Mouse (Mus musculus): ENCODE data around the gene Defa35. TPM values are rescaled to one million over a fixed set of nuclear protein-coding genes. Genes with fewer than 3 reads are reported as not detected.
"Not testable (repeated sequence)": the region's sequence is repeated elsewhere in the genome, so short reads cannot be mapped to it uniquely, and the experiment has no call there.

The Defa35 gene
- total RNA-seq (2014; fragmentation: Nextera tagmentation) (not detected in 2 replicates), total RNA-seq (2017) (not detected in 2 replicates)

DNA sequence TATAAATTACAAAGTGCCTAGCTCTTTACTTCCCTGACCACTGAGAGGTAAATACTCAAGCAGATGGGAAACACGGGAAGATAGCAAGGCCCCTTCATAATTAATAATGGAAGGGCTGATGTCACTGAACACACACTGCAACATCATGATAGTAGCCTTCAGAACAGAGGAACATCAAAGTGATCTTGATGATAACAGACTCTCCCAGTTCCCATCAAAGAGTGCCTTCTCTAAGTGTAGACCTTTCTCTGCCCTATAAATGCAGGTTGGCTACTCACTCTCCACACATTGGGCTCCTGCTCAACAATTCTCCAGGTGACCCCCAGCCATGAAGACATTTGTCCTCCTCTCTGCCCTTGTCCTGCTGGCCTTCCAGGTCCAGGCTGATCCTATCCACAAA lies at the start of gene Defa35:
Gene Defa35 (plus strand): TSS at position 301 of the 400 bp plus-strand sequence.
- not testable (repeated sequence) for ATAC-seq (replicated peaks; ENCODE audit: low FRiP score, low TSS enrichment, poor library complexity, severe bottlenecking)

DNA sequence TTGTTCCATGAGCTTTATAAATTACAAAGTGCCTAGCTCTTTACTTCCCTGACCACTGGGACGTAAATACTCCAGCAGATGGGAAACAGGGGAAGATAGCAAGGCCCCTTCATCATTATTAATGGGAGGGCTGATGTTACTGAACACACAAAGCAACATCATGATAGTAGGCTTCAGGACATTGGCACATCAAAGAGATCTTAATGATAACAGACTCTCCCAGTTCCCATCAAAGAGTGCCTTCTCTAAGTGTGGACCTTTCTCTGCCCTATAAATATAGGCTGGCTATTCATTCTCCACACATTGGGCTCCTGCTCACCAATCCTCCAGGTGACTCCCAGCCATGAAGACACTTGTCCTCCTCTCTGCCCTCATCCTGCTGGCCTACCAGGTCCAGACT lies 39.6 kb upstream of the Defa35 start, which contains the start of gene Defa21:
Gene Defa21 (plus strand): TSS at position 301 of the 400 bp plus-strand sequence.
- not testable (repeated sequence) for ATAC-seq (replicated peaks; ENCODE audit: low FRiP score, low TSS enrichment, poor library complexity, severe bottlenecking)

GRCm38 (mm10) chr8:21054747-21055146 lies 10.1 kb upstream of the Defa35 start, which contains the start of gene Defa23:
Gene Defa23, plus strand, starts transcription at chr8:21055047.
- not testable (repeated sequence) for ATAC-seq (replicated peaks; ENCODE audit: low FRiP score, low TSS enrichment, poor library complexity, severe bottlenecking)

DNA sequence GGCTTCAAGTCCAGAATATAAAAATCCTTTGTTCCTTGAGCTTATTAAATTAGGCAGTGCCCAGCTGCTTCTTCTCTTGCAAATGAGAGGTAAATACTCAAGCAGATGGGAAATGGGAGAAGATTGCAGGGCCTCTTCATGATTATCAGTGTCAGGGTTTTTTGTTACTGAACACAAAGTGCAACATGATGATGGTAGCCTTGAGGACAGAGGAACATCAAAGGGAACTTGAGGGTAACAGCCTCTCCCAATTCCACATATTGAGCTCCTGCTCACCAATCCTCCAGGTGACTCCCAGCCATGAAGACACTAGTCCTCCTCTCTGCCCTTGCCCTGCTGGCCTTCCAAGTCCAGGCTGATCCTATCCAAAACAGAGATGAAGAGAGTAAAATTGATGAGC lies 19.3 kb downstream of the Defa35 start, which contains the start of gene Defa25:
Gene Defa25 (plus strand): TSS at position 301 of the 400 bp plus-strand sequence.
- not testable (repeated sequence) for ATAC-seq (replicated peaks; ENCODE audit: low FRiP score, low TSS enrichment, poor library complexity, severe bottlenecking)

DNA sequence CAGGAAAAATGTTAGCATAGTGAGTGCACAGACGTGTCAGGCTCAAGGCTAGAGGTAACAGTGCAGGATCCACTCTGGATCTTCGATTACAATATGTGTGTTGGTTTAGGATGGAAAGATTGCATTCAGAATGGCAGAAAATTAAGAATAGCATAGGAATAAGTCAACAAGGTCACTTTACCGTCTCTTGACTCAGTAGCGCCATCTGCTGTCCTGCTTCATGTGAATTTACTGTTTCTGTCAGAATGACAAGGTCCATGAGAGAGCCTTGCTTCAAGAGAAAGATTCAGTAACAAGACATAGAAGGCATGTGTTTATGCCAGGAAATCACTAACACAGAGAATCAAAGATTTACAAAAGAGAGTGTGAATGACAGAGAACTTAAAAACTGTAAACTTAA lies 28.3 kb downstream of the Defa35 start:
- no peak for ATAC-seq (replicated peaks; ENCODE audit: low FRiP score, low TSS enrichment, poor library complexity, severe bottlenecking)

DNA sequence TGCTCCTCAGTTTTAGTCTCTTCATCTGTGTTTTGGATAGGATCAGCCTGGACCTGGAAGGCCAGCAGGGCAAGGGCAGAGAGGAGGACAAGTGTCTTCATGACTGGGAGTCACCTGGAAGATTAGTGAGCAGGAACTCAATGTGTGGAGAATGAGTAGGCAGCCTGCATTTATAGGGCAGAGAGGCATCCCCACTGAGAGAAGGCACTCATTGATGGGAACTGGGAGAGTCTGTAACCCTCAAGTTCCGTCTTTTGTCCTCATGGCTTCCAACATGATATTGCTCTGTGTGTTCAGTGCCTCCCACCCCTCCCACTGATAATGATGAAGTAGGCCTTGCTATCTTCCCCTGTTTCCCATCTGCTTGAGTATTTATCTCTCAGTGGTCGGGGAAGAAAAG lies 31.1 kb downstream of the Defa35 start, which contains the start of gene Gm14851:
Gene Gm14851 (minus strand): TSS at position 101 of the 400 bp plus-strand sequence.
- not testable (repeated sequence) for ATAC-seq (replicated peaks; ENCODE audit: low FRiP score, low TSS enrichment, poor library complexity, severe bottlenecking)

Other genes with a start within 250 kb of the Defa35 start
- not detected in 2 replicates for gene Defb33, start 172.4 kb upstream of the Defa35 start, total RNA-seq (2014; fragmentation: Nextera tagmentation)
- gene Defb33, start 172.4 kb upstream of the Defa35 start, total RNA-seq (2017): not detected in 2 replicates
- not detected in 2 replicates for gene Gm15056, start 162.4 kb upstream of the Defa35 start, total RNA-seq (2014; fragmentation: Nextera tagmentation)
- gene Gm15056, start 162.4 kb upstream of the Defa35 start, total RNA-seq (2017): not detected in 2 replicates
- gene Gm6040, start 143.0 kb upstream of the Defa35 start, total RNA-seq (2014; fragmentation: Nextera tagmentation): not detected in 2 replicates
- gene Gm6040, start 143.0 kb upstream of the Defa35 start, total RNA-seq (2017): not detected in 2 replicates
- not detected in 2 replicates for gene AY761185, start 120.3 kb upstream of the Defa35 start, total RNA-seq (2014; fragmentation: Nextera tagmentation)
- gene AY761185, start 120.3 kb upstream of the Defa35 start, total RNA-seq (2017): not detected in 2 replicates
- not detected in 2 replicates for gene Defa21, start 39.5 kb upstream of the Defa35 start, total RNA-seq (2014; fragmentation: Nextera tagmentation)
- not detected in 2 replicates for gene Defa21, start 39.5 kb upstream of the Defa35 start, total RNA-seq (2017)
- not detected in 2 replicates for gene Defa23, start 10.0 kb upstream of the Defa35 start, total RNA-seq (2014; fragmentation: Nextera tagmentation)
- not detected in 2 replicates for gene Defa23, start 10.0 kb upstream of the Defa35 start, total RNA-seq (2017)
- gene Defa25, start 19.4 kb downstream of the Defa35 start, total RNA-seq (2014; fragmentation: Nextera tagmentation): not detected in 2 replicates
- not detected in 2 replicates for gene Defa25, start 19.4 kb downstream of the Defa35 start, total RNA-seq (2017)
- not detected in 2 replicates for gene Gm14851, start 31.0 kb downstream of the Defa35 start, total RNA-seq (2014; fragmentation: Nextera tagmentation)
- gene Gm14851, start 31.0 kb downstream of the Defa35 start, total RNA-seq (2017): not detected in 2 replicates
- gene Defa30, start 69.6 kb downstream of the Defa35 start, total RNA-seq (2014; fragmentation: Nextera tagmentation): not detected in 2 replicates
- gene Defa30, start 69.6 kb downstream of the Defa35 start, total RNA-seq (2017): not detected in 2 replicates
- not detected in 2 replicates for gene Defa22, start 97.2 kb downstream of the Defa35 start, total RNA-seq (2014; fragmentation: Nextera tagmentation)
- gene Defa22, start 97.2 kb downstream of the Defa35 start, total RNA-seq (2017): not detected in 2 replicates
- not detected in 2 replicates for gene Defa31, start 126.6 kb downstream of the Defa35 start, total RNA-seq (2014; fragmentation: Nextera tagmentation)
- gene Defa31, start 126.6 kb downstream of the Defa35 start, total RNA-seq (2017): not detected in 2 replicates
- not detected in 2 replicates for gene Gm15293, start 136.5 kb downstream of the Defa35 start, total RNA-seq (2014; fragmentation: Nextera tagmentation)
- not detected in 2 replicates for gene Gm15293, start 136.5 kb downstream of the Defa35 start, total RNA-seq (2017)
- gene Gm15292, start 184.7 kb downstream of the Defa35 start, total RNA-seq (2014; fragmentation: Nextera tagmentation): not detected in 2 replicates
- gene Gm15292, start 184.7 kb downstream of the Defa35 start, total RNA-seq (2017): not detected in 2 replicates